Mouse (Mus musculus) liver, embryonic 13.5 days (tissue): Measurements from ENCODE around the gene Itga3. TPM values are rescaled to one million over a fixed set of nuclear protein-coding genes. Genes with fewer than 3 reads are reported as not detected.

Experiments
- ATAC-seq: fragments of 200-750 bp; cut with Nextera tagmentation; 2 replicates; pipeline ENCODE4 v1.8.0; 2017; ENCODE audit warnings: low read depth, mild to moderate bottlenecking, moderate number of reproducible peaks, moderate library complexity
- DNase-seq: peaks from one replicate; pipeline ENCODE4 v3.0.0; 2022
- H3K27ac ChIP-seq: fragments of 300-500 bp; sonication (generic); 2 replicates; pipeline ENCODE4 v1.5.1; 2015; ENCODE audit warnings: moderate library complexity, mild to moderate bottlenecking, inconsistent platforms
- H3K27me3 ChIP-seq: fragments of 300-500 bp; sonication (generic); 2 replicates; pipeline ENCODE4 v1.6.1; 2015; ENCODE audit warnings: mild to moderate bottlenecking, inconsistent platforms
- H3K36me3 ChIP-seq: fragments of 300-500 bp; sonication (generic); 2 replicates; pipeline ENCODE4 v1.6.1; 2015; ENCODE audit warnings: mild to moderate bottlenecking, inconsistent platforms
- H3K4me1 ChIP-seq: fragments of 300-500 bp; sonication (generic); replicated peaks from 2 replicates; pipeline ENCODE4 v1.6.1; 2015; ENCODE audit warnings: inconsistent platforms
- H3K4me2 ChIP-seq: fragments of 300-500 bp; sonication (generic); 2 replicates; pipeline ENCODE4 v1.6.1; 2015; ENCODE audit warnings: inconsistent platforms, mild to moderate bottlenecking, moderate library complexity
- H3K4me3 ChIP-seq: fragments of 300-500 bp; sonication (generic); replicated peaks from 2 replicates; pipeline ENCODE4 v1.5.1; 2015; ENCODE audit warnings: mild to moderate bottlenecking, inconsistent platforms
- H3K9ac ChIP-seq: fragments of 300-500 bp; sonication (generic); 2 replicates; pipeline ENCODE4 v1.6.1; 2015; ENCODE audit warnings: mild to moderate bottlenecking, inconsistent platforms
- H3K9me3 ChIP-seq: fragments of 300-500 bp; sonication (generic); replicated peaks from 2 replicates; pipeline ENCODE4 v1.6.1; 2016; ENCODE audit warnings: inconsistent platforms
- WGBS: fragments of 180-500 bp; shearing (Covaris S2); methylation state at CpG from one replicate; pipeline ENCODE4 v1.1.7; 2015; ENCODE audit not compliant: insufficient replicate concordance; 5-methylcytosine and 5-hydroxymethylcytosine counted together
- polyA plus RNA-seq: library from polyadenylated mRNA; unstranded; fragments of >200 nt; fragmentation: Nextera tagmentation; extraction: Ambion mirVana; gene quantifications from 2 replicates; pipeline ENCODE4 v1.2.1, GENCODE M21; 2015

Itga3 gene
- polyA plus RNA-seq, 1 experiment from 2014 or later, result 1.8 TPM

GRCm38 (mm10) chr11:95000548-95000947 is 76.1 kb downstream of the Itga3 start:
- ATAC-seq, result no peak
- peak overlapping the region; percentile 98 for H3K9ac ChIP-seq
- no peak for DNase-seq
- H3K27me3 ChIP-seq, result no peaks in the 10 kb centered on the region
- 17% methylated on average over 4 of the region's 4 CpGs for WGBS
- no peaks in the 10 kb centered on the region for H3K9me3 ChIP-seq
- H3K4me2 ChIP-seq, result peak overlapping the region; percentile 97
- H3K4me3 ChIP-seq, result peak overlapping the region; percentile 22
- H3K27ac ChIP-seq, result peak overlapping the region; percentile 91
- peaks cover 90% of the 10 kb centered on the region for H3K36me3 ChIP-seq
- H3K4me1 ChIP-seq, result peaks cover 99% of the 10 kb centered on the region

GRCm38 (mm10) chr11:95000128-95000527 is 76.5 kb downstream of the Itga3 start:
- Histone ChIP-seq H3K27me3 (no peaks in the 10 kb centered on the region), H3K4me2 (peak overlapping the region; percentile 97), H3K27ac (peak overlapping the region; percentile 91), H3K9me3 (no peaks in the 10 kb centered on the region), H3K4me3 (peak overlapping the region; percentile 22; the same call in 1 of the 2 replicates), H3K9ac (peak overlapping the region; percentile 98), H3K36me3 (peaks cover 88% of the 10 kb centered on the region), H3K4me1 (peaks cover 99% of the 10 kb centered on the region)
- DNase-seq, result no peak
- WGBS, result 53% methylated on average over 8 of the region's 8 CpGs
- no peak for ATAC-seq

GRCm38 (mm10) chr11:94998041-94998531 is 78.5 kb downstream of the Itga3 start:
- H3K4me2 ChIP-seq, result peak overlapping the region; percentile 97
- WGBS, result 41% methylated on average over 16 of the region's 16 CpGs
- peaks cover 100% of the 10 kb centered on the region for H3K4me1 ChIP-seq
- H3K27ac ChIP-seq, result peak overlapping the region; percentile 91
- H3K4me3 ChIP-seq, result peak overlapping the region; percentile 61
- peaks cover 77% of the 10 kb centered on the region for H3K36me3 ChIP-seq
- ATAC-seq (peak; percentile 43), DNase-seq (no peak)
- H3K9ac ChIP-seq, result peak overlapping the region; percentile 98
- H3K27me3 ChIP-seq, result no peaks in the 10 kb centered on the region
- H3K9me3 ChIP-seq, result no peaks in the 10 kb centered on the region

- ATAC-seq (peak; percentile 94), DNase-seq (peak; percentile 86)
- peaks cover 72% of the 10 kb centered on the region for H3K36me3 ChIP-seq
- no peaks in the 10 kb centered on the region for H3K9me3 ChIP-seq
- WGBS, result 11% methylated on average over 5 of the region's 5 CpGs
- H3K4me3 ChIP-seq, result peak overlapping the region; percentile 61
- peak overlapping the region; percentile 98 for H3K9ac ChIP-seq
- peaks cover 100% of the 10 kb centered on the region for H3K4me1 ChIP-seq
- peak overlapping the region; percentile 91 for H3K27ac ChIP-seq
- no peaks in the 10 kb centered on the region for H3K27me3 ChIP-seq
- peak overlapping the region; percentile 97 for H3K4me2 ChIP-seq
Measured at GRCm38 (mm10) chr11:94997596-94997995, 79.0 kb downstream of the Itga3 start.

GRCm38 (mm10) chr11:94996984-94997383 is 79.6 kb downstream of the Itga3 start:
- Histone ChIP-seq H3K27ac (peak overlapping the region; percentile 91), H3K36me3 (peaks cover 66% of the 10 kb centered on the region), H3K4me3 (peak overlapping the region; percentile 61), H3K4me1 (peaks cover 100% of the 10 kb centered on the region), H3K9ac (peak overlapping the region; percentile 98), H3K4me2 (peak overlapping the region; percentile 97), H3K9me3 (no peaks in the 10 kb centered on the region), H3K27me3 (no peaks in the 10 kb centered on the region)
- ATAC-seq (no peak), DNase-seq (no peak)
- WGBS, result 54% methylated on average over 6 of the region's 6 CpGs

GRCm38 (mm10) chr11:94996101-94996500 is 80.5 kb downstream of the Itga3 start:
- H3K36me3 ChIP-seq, result peaks cover 58% of the 10 kb centered on the region
- H3K4me1 ChIP-seq, result peaks cover 92% of the 10 kb centered on the region
- 78% methylated on average over 8 of the region's 8 CpGs for WGBS
- no peaks in the 10 kb centered on the region for H3K27me3 ChIP-seq
- no peaks in the 10 kb centered on the region for H3K9me3 ChIP-seq
- peak overlapping the region; percentile 92 for H3K4me3 ChIP-seq
- no peak for DNase-seq
- peak overlapping the region; percentile 98 for H3K9ac ChIP-seq
- ATAC-seq, result no peak
- peak overlapping the region; percentile 97 for H3K4me2 ChIP-seq
- peak overlapping the region; percentile 91 for H3K27ac ChIP-seq

- Histone ChIP-seq H3K27ac (peak overlapping the region; percentile 91), H3K36me3 (peaks cover 49% of the 10 kb centered on the region), H3K27me3 (no peaks in the 10 kb centered on the region), H3K4me2 (peak overlapping the region; percentile 97), H3K4me3 (peak overlapping the region; percentile 92), H3K9ac (peak overlapping the region; percentile 98), H3K4me1 (peaks cover 88% of the 10 kb centered on the region), H3K9me3 (no peaks in the 10 kb centered on the region)
- DNase-seq (no peak), ATAC-seq (no peak)
- WGBS, result 57% methylated on average over 11 of the region's 11 CpGs
Measured at GRCm38 (mm10) chr11:94994947-94995772, 81.4 kb downstream of the Itga3 start.

Other genes with a start within 250 kb of the Itga3 start
- 83.0 and 85.6 TPM in 2 replicates for gene Col1a1, start 140.6 kb downstream of the Itga3 start, polyA plus RNA-seq
- gene Hils1, start 109.2 kb downstream of the Itga3 start, polyA plus RNA-seq, result not detected in 2 replicates
- 0.21 and 0.28 TPM in 2 replicates for gene Sgca, start 100.5 kb downstream of the Itga3 start, polyA plus RNA-seq
- 10.0 and 10.6 TPM in 2 replicates for gene Ppp1r9b, start 85.8 kb downstream of the Itga3 start, polyA plus RNA-seq
- gene Samd14, start 66.9 kb downstream of the Itga3 start, polyA plus RNA-seq, result 35.4 and 36.3 TPM in 2 replicates
- gene Pdk2, start 35.4 kb downstream of the Itga3 start, polyA plus RNA-seq, result 5.8 and 8.6 TPM in 2 replicates
- 0.03 TPM in 2 replicates for gene Dlx3, start 43.3 kb upstream of the Itga3 start, polyA plus RNA-seq
- gene Dlx4, start 69.5 kb upstream of the Itga3 start, polyA plus RNA-seq, result 0.09 TPM in 1 of 2 replicates, not detected in the other
- gene Tac4, start 184.7 kb upstream of the Itga3 start, polyA plus RNA-seq, result not detected in 2 replicates
- gene Kat7, start 233.4 kb upstream of the Itga3 start, polyA plus RNA-seq, result 33.4 and 39.7 TPM in 2 replicates